Mouse (Mus musculus) cerebellum, adult 2 months (tissue): ENCODE data around the gene Fgf16.

Experiments
- CTCF ChIP-seq: fragments of 200-500 bp; IDR thresholded peaks from 2 replicates; pipeline ENCODE4 v1.5.1; 2011; ENCODE audit warnings: low read depth, mild to moderate bottlenecking, control low read depth, low read length, moderate library complexity, borderline replicate concordance; ENCODE audit not compliant: insufficient read depth
- POLR2A ChIP-seq: fragments of 200-500 bp; IDR thresholded peaks from 2 replicates; pipeline ENCODE4 v1.6.1; 2011; ENCODE audit warnings: low read length, control low read depth, borderline replicate concordance; ENCODE audit not compliant: insufficient read depth

DNA sequence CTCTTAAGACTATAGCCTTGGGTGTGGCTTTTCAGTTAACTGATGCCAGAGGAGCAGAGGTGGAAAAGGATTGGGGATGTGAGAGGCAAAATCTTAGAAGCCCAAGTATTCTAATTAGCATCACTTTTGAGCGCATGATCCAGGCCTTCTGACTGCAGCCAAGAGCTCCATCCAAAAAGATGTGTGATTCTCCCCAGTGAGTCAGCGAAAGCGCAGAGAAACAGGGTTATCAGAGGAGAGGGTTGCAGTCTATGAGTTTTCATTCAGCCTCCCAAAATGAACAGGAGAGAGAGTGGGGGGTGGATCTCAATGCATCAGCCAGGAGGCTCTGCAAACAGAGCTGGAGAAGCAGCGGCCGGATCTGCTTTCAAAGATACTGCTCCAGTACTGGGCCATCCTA, 45.1 kb upstream of the Fgf16 start:
- TF ChIP-seq CTCF (no peak), POLR2A (no peak)
